Mouse (Mus musculus) olfactory bulb, adult 2 months (tissue): ENCODE measurements around the gene Upk3a. TPM values are rescaled to one million over a fixed set of nuclear protein-coding genes. Genes with fewer than 3 reads are reported as not detected.

Experiments used
- H3K27ac ChIP-seq: fragments of 200-500 bp; 2 replicates; pipeline ENCODE4 v1.5.1; 2012; ENCODE audit warnings: low read depth, low read length; ENCODE audit not compliant: insufficient read depth
- H3K4me1 ChIP-seq: fragments of 200-500 bp; 2 replicates; pipeline ENCODE4 v1.6.1; 2012; ENCODE audit warnings: low read length; ENCODE audit not compliant: control insufficient read depth, insufficient read depth
- H3K4me3 ChIP-seq: fragments of 200-500 bp; 2 replicates; pipeline ENCODE4 v1.5.1; 2012; ENCODE audit warnings: mild to moderate bottlenecking, low read depth, low read length, moderate library complexity; ENCODE audit not compliant: insufficient read depth
- CTCF ChIP-seq: fragments of 200-500 bp; IDR thresholded peaks from 2 replicates; pipeline ENCODE4 v1.5.1; 2012; ENCODE audit warnings: low read depth, mild to moderate bottlenecking, low read length, moderate library complexity; ENCODE audit not compliant: insufficient read depth
- POLR2A ChIP-seq: fragments of 200-500 bp; IDR thresholded peaks from 2 replicates; pipeline ENCODE4 v1.6.1; 2012; ENCODE audit warnings: mild to moderate bottlenecking, low read depth, low read length, moderate library complexity; ENCODE audit not compliant: insufficient read depth
- WGBS: fragments of 180-500 bp; shearing (Covaris S2); methylation state at CpG from one replicate; pipeline ENCODE4 v1.1.7; 2018; 5-methylcytosine and 5-hydroxymethylcytosine counted together
- polyA plus RNA-seq: library from polyadenylated mRNA; stranded (reverse); fragments of >200 nt; gene quantifications from 2 replicates; pipeline ENCODE4 v1.2.4, GENCODE M21; 2012; ENCODE audit warnings: low replicate concordance; ENCODE audit not compliant: missing spikeins, insufficient read depth, insufficient read length

Gene Upk3a
- polyA plus RNA-seq, 1 experiment, result not detected

GRCm38 (mm10) chr15:85070561-85070960, 53.6 kb downstream of the Upk3a start:
- H3K27ac ChIP-seq, result no peak overlapping the region
- 22% methylated on average over 2 of the region's 2 CpGs for WGBS
- TF ChIP-seq CTCF (no peak), POLR2A (no peak)

More at GRCm38 (mm10) chr15:85070561-85070960, 53.6 kb downstream of the Upk3a start:
- Histone ChIP-seq H3K4me3 (no peak overlapping the region), H3K4me1 (no peaks in the 10 kb centered on the region)

Other genes with a start within 250 kb of the Upk3a start
- gene Phf21b, start 161.1 kb upstream of the Upk3a start, polyA plus RNA-seq, result not detected in 2 replicates
- gene Gm29666, start 97.1 kb upstream of the Upk3a start, polyA plus RNA-seq, result not detected in 2 replicates
- 69.3 TPM in 1 of 2 replicates, not detected in the other for gene Nup50, start 93.7 kb upstream of the Upk3a start, polyA plus RNA-seq
- not detected in 2 replicates for gene 5031439G07Rik, start 28.6 kb upstream of the Upk3a start, polyA plus RNA-seq
- gene Fam118a, start 11.8 kb downstream of the Upk3a start, polyA plus RNA-seq, result not detected in 2 replicates
- gene Smc1b, start 114.8 kb downstream of the Upk3a start, polyA plus RNA-seq, result not detected in 2 replicates
- gene Ribc2, start 114.9 kb downstream of the Upk3a start, polyA plus RNA-seq, result not detected in 2 replicates
- gene Fbln1, start 188.8 kb downstream of the Upk3a start, polyA plus RNA-seq, result not detected in 2 replicates